Mouse (Mus musculus) ES-E14 (cell line): ENCODE results near the gene Nagk.

Experiments used
- CHD2 ChIP-seq: IDR thresholded peaks from 2 replicates; pipeline ENCODE4 v1.6.1; 2014; ENCODE audit warnings: mild to moderate bottlenecking, low read depth, low read length, inconsistent platforms
- HCFC1 ChIP-seq: IDR thresholded peaks from 2 replicates; pipeline ENCODE4 v1.6.1; 2012; ENCODE audit warnings: low read length, inconsistent platforms, borderline replicate concordance; ENCODE audit not compliant: insufficient read depth
- ZC3H11A ChIP-seq: IDR thresholded peaks from 2 replicates; pipeline ENCODE4 v1.6.1; 2012; ENCODE audit warnings: low read depth, mild to moderate bottlenecking, inconsistent platforms, low read length, borderline replicate concordance
- ZNF384 ChIP-seq: IDR thresholded peaks from 2 replicates; pipeline ENCODE4 v1.6.1; 2012; ENCODE audit warnings: low read depth, low read length, inconsistent platforms

GRCm38 (mm10) chr6:83745466-83745865, 49.3 kb upstream of the Nagk start:
- no peak for TF ChIP-seq CHD2
- no peak for TF ChIP-seq ZNF384
- no peak for TF ChIP-seq HCFC1
- TF ChIP-seq ZC3H11A: no peak
